Mouse (Mus musculus) stomach, postnatal 0 days (tissue): ENCODE measurements around the gene Mybpc2. TPM values are rescaled to one million over a fixed set of nuclear protein-coding genes. Genes with fewer than 3 reads are reported as not detected.

Experiments used
- ATAC-seq: fragments of 200-750 bp; cut with Nextera tagmentation; 2 replicates; pipeline ENCODE4 v1.8.0; 2017; ENCODE audit not compliant: low FRiP score, low TSS enrichment
- DNase-seq: peaks from one replicate; pipeline ENCODE4 v3.0.0-alpha.2; 2016; ENCODE audit warnings: low spot score
- H3K27ac ChIP-seq: fragments of 300-500 bp; sonication (generic); replicated peaks from 2 replicates; pipeline ENCODE4 v1.5.1; 2014; ENCODE audit warnings: mild to moderate bottlenecking, control low read depth
- H3K27me3 ChIP-seq: fragments of 300-500 bp; sonication (generic); 2 replicates; pipeline ENCODE4 v1.6.1; 2014; ENCODE audit warnings: low read length; ENCODE audit not compliant: control insufficient read depth, insufficient read depth
- H3K36me3 ChIP-seq: fragments of 300-500 bp; sonication (generic); 2 replicates; pipeline ENCODE4 v1.6.1; 2014; ENCODE audit warnings: low read length, mixed read lengths; ENCODE audit not compliant: control insufficient read depth, insufficient read depth
- H3K4me1 ChIP-seq: fragments of 300-500 bp; sonication (generic); replicated peaks from 2 replicates; pipeline ENCODE4 v1.6.1; 2014; ENCODE audit warnings: antibody characterized with exemption; ENCODE audit not compliant: control insufficient read depth, insufficient read depth
- H3K4me2 ChIP-seq: fragments of 300-500 bp; sonication (generic); replicated peaks from 2 replicates; pipeline ENCODE4 v1.6.1; 2014; ENCODE audit warnings: low read depth, mild to moderate bottlenecking, control low read depth, moderate library complexity
- H3K4me3 ChIP-seq: fragments of 300-500 bp; sonication (generic); 2 replicates; pipeline ENCODE4 v1.5.1; 2014; ENCODE audit warnings: low read depth, low read length, control low read depth
- H3K9ac ChIP-seq: fragments of 300-500 bp; sonication (generic); 2 replicates; pipeline ENCODE4 v1.6.1; 2014; ENCODE audit warnings: mild to moderate bottlenecking, low read length, control low read depth, mixed read lengths
- H3K9me3 ChIP-seq: fragments of 300-500 bp; sonication (generic); 2 replicates; pipeline ENCODE4 v1.6.1; 2016; ENCODE audit warnings: low read length; ENCODE audit not compliant: control insufficient read depth
- CTCF ChIP-seq: IDR thresholded peaks from 2 replicates; pipeline ENCODE4 v1.5.1; 2016; ENCODE audit warnings: antibody characterized with exemption, low read depth, mild to moderate bottlenecking, moderate library complexity
- EP300 ChIP-seq: optimal IDR thresholded peaks from 2 replicates; pipeline ENCODE3; 2016; ENCODE audit warnings: antibody characterized with exemption
- WGBS: fragments of 180-500 bp; shearing (Covaris S2); extraction: QIAGEN DNeasy Blood & Tissue Kit; methylation state at CpG from one replicate; pipeline ENCODE4 v1.1.7; 2014; 5-methylcytosine and 5-hydroxymethylcytosine counted together
- polyA plus RNA-seq: library from polyadenylated mRNA; unstranded; fragments of >200 nt; fragmentation: Nextera tagmentation; extraction: Ambion mirVana; gene quantifications from 2 replicates; pipeline ENCODE4 v1.2.1, GENCODE M21; 2015

Gene Mybpc2
- polyA plus RNA-seq, 1 experiment from 2014 or later: 0.32 TPM

- Histone ChIP-seq H3K4me1 (no peaks in the 10 kb centered on the region), H3K36me3 (no peaks in the 10 kb centered on the region), H3K4me3 (no peak overlapping the region), H3K9me3 (no peaks in the 10 kb centered on the region), H3K27ac (no peak overlapping the region), H3K27me3 (no peaks in the 10 kb centered on the region), H3K9ac (no peak overlapping the region), H3K4me2 (no peak overlapping the region)
- ATAC-seq (no peak), DNase-seq (no peak)
- TF ChIP-seq EP300 (no peak), CTCF (no peak)
- 66% methylated on average over 6 of the region's 6 CpGs for WGBS
These were observed 41.0 kb upstream of the Mybpc2 start for GRCm38 (mm10) chr7:44565414-44565813.

GRCm38 (mm10) chr7:44564486-44564885 is 40.0 kb upstream of the Mybpc2 start:
- no peak for TF ChIP-seq CTCF
- no peak for TF ChIP-seq EP300

GRCm38 (mm10) chr7:44563284-44563683 is 38.8 kb upstream of the Mybpc2 start:
- Histone ChIP-seq H3K9me3 (no peaks in the 10 kb centered on the region), H3K4me2 (no peak overlapping the region), H3K36me3 (no peaks in the 10 kb centered on the region), H3K9ac (no peak overlapping the region), H3K4me1 (no peaks in the 10 kb centered on the region), H3K4me3 (no peak overlapping the region), H3K27ac (no peak overlapping the region), H3K27me3 (no peaks in the 10 kb centered on the region)
- DNase-seq (no peak), ATAC-seq (no peak)
- 40% methylated on average over 8 of the region's 8 CpGs for WGBS
- TF ChIP-seq EP300: no peak
- no peak for TF ChIP-seq CTCF

More at GRCm38 (mm10) chr7:44564486-44564885, 40.0 kb upstream of the Mybpc2 start:
- Histone ChIP-seq H3K9ac (no peak overlapping the region), H3K4me3 (no peak overlapping the region), H3K4me2 (no peak overlapping the region), H3K4me1 (no peaks in the 10 kb centered on the region), H3K36me3 (no peaks in the 10 kb centered on the region), H3K27me3 (no peaks in the 10 kb centered on the region), H3K9me3 (no peaks in the 10 kb centered on the region), H3K27ac (no peak overlapping the region)
- 75% methylated on average over 10 of the region's 10 CpGs for WGBS
- ATAC-seq: no peak
- no peak for DNase-seq

- Histone ChIP-seq H3K4me2 (no peak overlapping the region), H3K4me3 (no peak overlapping the region), H3K36me3 (no peaks in the 10 kb centered on the region), H3K9me3 (no peaks in the 10 kb centered on the region), H3K27me3 (no peaks in the 10 kb centered on the region), H3K9ac (no peak overlapping the region), H3K27ac (no peak overlapping the region), H3K4me1 (no peaks in the 10 kb centered on the region)
- ATAC-seq (no peak), DNase-seq (peak; percentile 81)
- no peak for TF ChIP-seq EP300
- peak; percentile 87 for TF ChIP-seq CTCF
- WGBS: 51% methylated on average over 18 of the region's 18 CpGs
These were observed 36.3 kb upstream of the Mybpc2 start for GRCm38 (mm10) chr7:44560435-44561400.

GRCm38 (mm10) chr7:44557629-44558028 is 33.2 kb upstream of the Mybpc2 start:
- H3K27me3 ChIP-seq: no peaks in the 10 kb centered on the region
- no peaks in the 10 kb centered on the region for H3K4me1 ChIP-seq
- H3K4me3 ChIP-seq: no peak overlapping the region
- H3K9me3 ChIP-seq: no peaks in the 10 kb centered on the region
- H3K36me3 ChIP-seq: no peaks in the 10 kb centered on the region
- TF ChIP-seq CTCF: no peak
- TF ChIP-seq EP300: no peak
- ATAC-seq: no peak
- no peak overlapping the region for H3K4me2 ChIP-seq
- no peak overlapping the region for H3K27ac ChIP-seq
- DNase-seq: no peak
- H3K9ac ChIP-seq: no peak overlapping the region
- 66% methylated on average over 2 of the region's 2 CpGs for WGBS

- Histone ChIP-seq H3K4me2 (peak within 1 kb of the TSS; percentile 78), H3K9ac (peak within 1 kb of the TSS; percentile 91), H3K4me3 (peak within 1 kb of the TSS; percentile 96), H3K9me3 (no peaks in the 10 kb centered on the region), H3K4me1 (no peaks in the 10 kb centered on the region), H3K27me3 (no peaks in the 10 kb centered on the region), H3K27ac (peak within 1 kb of the TSS; percentile 100), H3K36me3 (peaks cover 23% of the 10 kb centered on the region)
- TF ChIP-seq CTCF (no peak), EP300 (peak; percentile 86)
- peak; percentile 88 for ATAC-seq
- DNase-seq: peak; percentile 97
- WGBS: under 1% methylated on average over 22 of the region's 22 CpGs
These were observed 29.4 kb upstream of the Mybpc2 start, which contains the start of gene Nr1h2 for GRCm38 (mm10) chr7:44553826-44554225. Gene Nr1h2, minus strand, starts transcription at chr7:44553951.
